Mouse (Mus musculus) hindbrain, postnatal 0 days (tissue): ENCODE results near the gene Cd24a. TPM values are rescaled to one million over a fixed set of nuclear protein-coding genes. Genes with fewer than 3 reads are reported as not detected.

Experiments
- ATAC-seq: fragments of 200-750 bp; cut with Nextera tagmentation; 2 replicates; pipeline ENCODE4 v1.8.0; 2017; ENCODE audit warnings: mild to moderate bottlenecking, moderate TSS enrichment, moderate library complexity
- DNase-seq: peaks from one replicate; pipeline ENCODE4 v3.0.0-alpha.2; 2015; ENCODE audit warnings: low spot score
- H3K27ac ChIP-seq: fragments of 300-500 bp; sonication (generic); 2 replicates; pipeline ENCODE4 v1.5.1; 2014; ENCODE audit warnings: mild to moderate bottlenecking
- H3K27me3 ChIP-seq: fragments of 300-500 bp; sonication (generic); 2 replicates; pipeline ENCODE4 v1.6.1; 2014; ENCODE audit warnings: low read length, mixed read lengths; ENCODE audit not compliant: insufficient read depth
- H3K36me3 ChIP-seq: fragments of 300-500 bp; sonication (generic); 2 replicates; pipeline ENCODE4 v1.6.1; 2014; ENCODE audit warnings: low read length, mixed read lengths; ENCODE audit not compliant: insufficient read depth
- H3K4me1 ChIP-seq: fragments of 300-500 bp; sonication (generic); 2 replicates; pipeline ENCODE4 v1.6.1; 2014; ENCODE audit warnings: antibody characterized with exemption, low read length, mixed read lengths; ENCODE audit not compliant: insufficient read depth
- H3K4me2 ChIP-seq: fragments of 300-500 bp; sonication (generic); 2 replicates; pipeline ENCODE4 v1.6.1; 2014; ENCODE audit warnings: low read depth, mild to moderate bottlenecking, low read length, moderate library complexity, mixed read lengths
- H3K4me3 ChIP-seq: fragments of 300-500 bp; sonication (generic); 2 replicates; pipeline ENCODE4 v1.5.1; 2014; ENCODE audit warnings: low read length
- H3K9ac ChIP-seq: fragments of 300-500 bp; sonication (generic); replicated peaks from 2 replicates; pipeline ENCODE4 v1.6.1; 2014; ENCODE audit warnings: mild to moderate bottlenecking, low read length, moderate library complexity, mixed read lengths
- H3K9me3 ChIP-seq: fragments of 300-500 bp; sonication (generic); 2 replicates; pipeline ENCODE4 v1.6.1; 2016; ENCODE audit warnings: low read length, mixed read lengths
- CTCF ChIP-seq: IDR thresholded peaks from 2 replicates; pipeline ENCODE4 v1.5.1; 2016; ENCODE audit warnings: antibody characterized with exemption, control low read depth, low read depth
- WGBS: fragments of 180-500 bp; shearing (Covaris S2); extraction: QIAGEN DNeasy Blood & Tissue Kit; methylation state at CpG from one replicate; pipeline ENCODE4 v1.1.7; 2014; 5-methylcytosine and 5-hydroxymethylcytosine counted together
- polyA plus RNA-seq: library from polyadenylated mRNA; unstranded; fragments of >200 nt; fragmentation: Nextera tagmentation; extraction: Ambion mirVana; gene quantifications from 2 replicates; pipeline ENCODE4 v1.2.1, GENCODE M21; 2015
- total RNA-seq: library from RNA; depleted of rRNA; stranded (reverse); fragments of >200 nt; gene quantifications from 2 replicates; pipeline ENCODE4 v1.2.3, GENCODE M21; 2014

Cd24a gene
- total and polyA plus RNA-seq, 2 experiments from 2014 or later: 286 to 324 TPM

DNA sequence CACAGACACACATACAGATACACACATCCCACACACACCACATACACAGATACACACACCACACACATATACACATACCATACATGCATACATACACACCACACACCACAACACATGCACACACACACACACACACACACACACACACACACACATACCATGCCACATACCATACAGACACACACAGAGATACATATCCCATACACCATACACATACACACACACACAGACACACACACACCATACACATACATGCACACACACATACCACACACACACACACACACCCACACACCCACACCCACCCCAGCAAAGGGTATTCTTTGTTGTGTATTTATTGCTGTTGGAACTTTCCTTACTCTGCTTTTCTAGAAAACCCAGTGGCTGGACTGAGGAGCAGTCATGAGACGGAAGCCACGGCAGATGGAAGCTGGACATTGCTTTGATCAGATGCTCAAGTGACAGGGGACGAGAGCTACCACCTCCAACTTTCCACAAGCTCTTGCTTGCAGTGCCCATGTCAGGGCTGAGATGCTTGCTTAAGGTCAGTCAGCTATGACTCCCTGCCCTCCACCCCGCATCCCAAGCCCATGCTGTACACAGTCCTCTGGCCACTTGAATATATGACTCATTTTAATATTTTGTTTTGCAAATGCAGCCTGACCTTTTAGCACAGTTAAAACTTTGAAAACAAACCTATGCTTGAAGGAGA lies 26.0 kb downstream of the Cd24a start:
- H3K4me3 ChIP-seq: no peak overlapping the region
- 93% methylated on average over 4 of the region's 4 CpGs for WGBS
- no peaks in the 10 kb centered on the region for H3K4me1 ChIP-seq
- no peak overlapping the region for H3K27ac ChIP-seq
- no peak for DNase-seq
- TF ChIP-seq CTCF: no peak
- no peaks in the 10 kb centered on the region for H3K27me3 ChIP-seq
- no peak overlapping the region for H3K9ac ChIP-seq
- H3K36me3 ChIP-seq: no peaks in the 10 kb centered on the region
- no peak for ATAC-seq
- no peaks in the 10 kb centered on the region for H3K9me3 ChIP-seq
- no peak overlapping the region for H3K4me2 ChIP-seq

- 83% methylated on average over 10 of the region's 10 CpGs for WGBS
- no peak overlapping the region for H3K27ac ChIP-seq
- no peak overlapping the region for H3K4me3 ChIP-seq
- no peak overlapping the region for H3K4me2 ChIP-seq
- no peaks in the 10 kb centered on the region for H3K9me3 ChIP-seq
- no peak for ATAC-seq
- H3K4me1 ChIP-seq: no peaks in the 10 kb centered on the region
- H3K9ac ChIP-seq: no peak overlapping the region
- DNase-seq: no peak
- TF ChIP-seq CTCF: no peak
- no peaks in the 10 kb centered on the region for H3K27me3 ChIP-seq
- no peaks in the 10 kb centered on the region for H3K36me3 ChIP-seq
These were observed 26.7 kb downstream of the Cd24a start for GRCm38 (mm10) chr10:43604687-43605250.

DNA sequence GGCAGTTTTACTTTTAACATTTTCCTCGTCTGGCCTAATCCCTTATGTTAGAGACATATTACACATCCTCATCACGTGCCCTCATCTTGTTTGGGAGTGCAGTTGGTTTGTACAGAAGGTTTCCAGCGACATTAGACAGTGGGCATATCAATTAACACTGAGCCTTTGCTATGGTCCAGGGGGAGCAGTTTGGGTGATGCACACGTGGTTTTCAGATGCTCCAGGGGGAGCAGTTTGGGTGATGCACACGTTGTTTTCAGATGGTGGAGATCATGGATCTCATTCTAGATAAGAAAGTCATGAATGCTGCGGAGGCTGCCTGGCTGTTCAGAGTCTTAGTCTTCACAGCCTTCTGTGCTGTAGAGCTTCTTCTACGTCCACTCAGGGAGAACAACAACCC lies 27.8 kb downstream of the Cd24a start:
- WGBS: 82% methylated on average over 7 of the region's 7 CpGs
- Histone ChIP-seq H3K9me3 (no peaks in the 10 kb centered on the region), H3K27me3 (no peaks in the 10 kb centered on the region), H3K4me3 (no peak overlapping the region), H3K4me2 (no peak overlapping the region), H3K36me3 (no peaks in the 10 kb centered on the region), H3K27ac (no peak overlapping the region), H3K9ac (no peak overlapping the region), H3K4me1 (no peaks in the 10 kb centered on the region)
- TF ChIP-seq CTCF: no peak
- ATAC-seq (no peak), DNase-seq (no peak)

DNA sequence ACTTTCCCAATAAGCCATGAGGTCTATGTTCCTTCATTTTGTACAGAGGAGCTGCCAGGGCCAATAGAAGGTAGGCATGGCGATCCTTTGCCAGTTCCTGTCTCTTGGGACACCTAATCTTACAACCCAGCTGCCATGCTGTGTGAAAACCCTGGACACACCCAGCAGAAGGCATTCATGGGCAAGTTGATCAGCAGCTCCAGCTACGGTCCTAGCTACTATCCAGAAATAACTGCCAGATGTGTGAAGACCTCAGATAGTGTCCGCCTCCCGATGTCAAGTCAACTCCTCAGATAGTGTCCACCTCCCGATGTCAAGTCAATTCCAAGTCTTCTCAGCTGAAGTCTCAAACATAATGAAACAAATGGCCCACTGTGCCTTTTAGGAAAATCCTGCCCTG lies 31.4 kb downstream of the Cd24a start:
- Histone ChIP-seq H3K4me2 (no peak overlapping the region), H3K27me3 (no peaks in the 10 kb centered on the region), H3K4me3 (no peak overlapping the region), H3K36me3 (no peaks in the 10 kb centered on the region), H3K4me1 (no peaks in the 10 kb centered on the region), H3K27ac (no peak overlapping the region), H3K9me3 (no peaks in the 10 kb centered on the region), H3K9ac (no peak overlapping the region)
- WGBS: 85% methylated on average over 5 of the region's 5 CpGs
- TF ChIP-seq CTCF: no peak
- ATAC-seq (no peak), DNase-seq (no peak)

GRCm38 (mm10) chr10:43609958-43610357 lies 31.9 kb downstream of the Cd24a start:
- Histone ChIP-seq H3K27me3 (no peaks in the 10 kb centered on the region), H3K4me1 (no peaks in the 10 kb centered on the region), H3K9ac (no peak overlapping the region), H3K4me2 (no peak overlapping the region), H3K36me3 (no peaks in the 10 kb centered on the region), H3K9me3 (no peaks in the 10 kb centered on the region), H3K27ac (no peak overlapping the region), H3K4me3 (no peak overlapping the region)
- WGBS: 88% methylated on average over 2 of the region's 2 CpGs
- ATAC-seq (no peak), DNase-seq (no peak)
- TF ChIP-seq CTCF: no peak

DNA sequence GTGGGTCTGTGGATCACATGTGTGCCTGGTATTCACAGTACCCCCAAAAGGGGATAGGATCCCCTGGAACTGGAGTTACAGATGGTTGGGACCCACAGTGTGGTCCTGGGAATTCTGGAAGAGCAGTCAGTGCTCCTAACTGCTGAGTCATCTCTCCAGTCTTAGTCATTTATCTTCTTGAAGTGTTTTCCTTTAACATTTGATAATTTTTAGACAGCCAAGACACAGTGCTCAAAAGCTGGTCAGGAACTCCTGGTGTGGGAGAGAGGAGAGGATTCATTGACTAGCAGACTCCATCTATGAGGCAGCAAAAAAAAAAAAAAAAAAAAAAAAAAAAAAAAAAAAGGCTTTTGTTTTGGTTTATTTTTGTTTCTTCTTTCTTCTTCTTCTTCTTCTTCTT lies 33.0 kb downstream of the Cd24a start:
- Histone ChIP-seq H3K27ac (no peak overlapping the region), H3K36me3 (no peaks in the 10 kb centered on the region), H3K27me3 (no peaks in the 10 kb centered on the region), H3K9me3 (no peaks in the 10 kb centered on the region), H3K9ac (no peak overlapping the region), H3K4me3 (no peak overlapping the region), H3K4me2 (no peak overlapping the region), H3K4me1 (no peaks in the 10 kb centered on the region)
- ATAC-seq (no peak), DNase-seq (no peak)
- no peak for TF ChIP-seq CTCF

DNA sequence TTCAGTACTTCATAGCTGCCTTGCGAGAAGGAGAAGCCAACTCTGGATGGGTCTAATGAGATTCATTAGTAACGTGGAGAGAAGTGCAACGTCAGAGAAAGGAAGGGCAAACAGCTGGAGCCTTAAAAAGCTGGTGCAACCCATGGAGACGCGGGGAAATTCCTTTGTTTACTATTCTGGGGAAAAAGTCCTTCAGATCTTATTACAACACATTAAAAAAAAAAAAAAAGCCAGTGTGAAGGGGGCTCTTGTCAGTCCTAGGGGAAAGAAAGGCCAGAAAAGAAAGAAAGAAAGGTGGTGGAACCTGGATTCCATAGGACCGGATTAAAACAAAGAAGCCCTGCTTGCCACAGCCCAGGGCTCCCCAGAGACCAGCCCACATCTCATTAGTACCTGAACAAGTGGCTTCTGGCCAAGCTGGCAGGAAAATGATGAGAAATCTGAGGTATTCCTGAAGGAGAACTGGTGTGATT lies 41.0 kb downstream of the Cd24a start:
- ATAC-seq: peak; percentile 70; the same call in 1 of the 2 replicates
- H3K9me3 ChIP-seq: no peaks in the 10 kb centered on the region
- no peak overlapping the region for H3K9ac ChIP-seq
- H3K4me2 ChIP-seq: peak overlapping the region; percentile 27; the same call in 1 of the 2 replicates
- H3K27me3 ChIP-seq: no peaks in the 10 kb centered on the region
- 0 out of 2 replicates have a peak, but pooled peaks cover 5% of the 10 kb centered on the region for H3K4me1 ChIP-seq
- peak overlapping the region; percentile 1; the same call in 1 of the 2 replicates for H3K27ac ChIP-seq
- no peaks in the 10 kb centered on the region for H3K36me3 ChIP-seq
- TF ChIP-seq CTCF: no peak
- 3% methylated on average over 6 of the region's 6 CpGs for WGBS
- peak; percentile 60 for DNase-seq
- no peak overlapping the region for H3K4me3 ChIP-seq
